Mouse (Mus musculus): Measurements from ENCODE around the gene Arfgef3. TPM values are rescaled to one million over a fixed set of nuclear protein-coding genes. Genes with fewer than 3 reads are reported as not detected.

Gene Arfgef3
- polyA plus RNA-seq, 1 experiment from 2014 or later = 3.5 TPM

DNA sequence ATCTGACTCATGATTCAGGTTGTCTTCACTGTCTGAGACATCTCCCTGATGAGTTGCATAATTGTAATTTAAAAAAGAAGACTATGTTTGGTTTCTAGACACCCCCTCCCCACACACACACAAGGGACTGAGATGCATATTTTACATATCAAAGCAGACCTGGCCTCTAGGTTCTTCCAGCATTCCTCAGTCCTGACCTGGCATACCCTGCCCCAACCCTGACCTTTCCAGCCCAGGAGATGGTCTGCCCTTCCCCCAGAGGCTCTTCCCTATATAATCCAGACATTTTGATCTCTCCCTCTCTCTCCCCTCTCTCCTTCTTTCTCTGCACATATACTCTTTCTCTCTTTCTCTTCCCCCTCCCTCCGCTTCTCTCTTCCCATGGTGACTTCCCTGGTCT is 99.4 kb downstream of the Arfgef3 start:
- Histone ChIP-seq H3K9ac (replicated peaks; ENCODE audit: low read depth) (no peak overlapping the region), H3K4me1 (ENCODE audit: insufficient read depth, low read depth, low read length) (no peaks in the 10 kb centered on the region), H3K27me3 (replicated peaks; ENCODE audit: insufficient read depth, low read length) (no peaks in the 10 kb centered on the region), H3K4me2 (replicated peaks; ENCODE audit: low read depth, low read length) (no peak overlapping the region), H3K27ac (ENCODE audit: low read length) (no peak overlapping the region), H3K4me3 (ENCODE audit: low read depth, low read length) (no peak overlapping the region), H3K9me3 (ENCODE audit: low read length) (no peaks in the 10 kb centered on the region), H3K36me3 (ENCODE audit: insufficient read depth, low read length) (no peaks in the 10 kb centered on the region)
- TF ChIP-seq EP300 (IDR thresholded peaks at IDR 0.05) = no peak
- no peak for TF ChIP-seq CTCF (IDR thresholded peaks at IDR 0.05)
- WGBS = 92% methylated on average over 1 of the region's 1 CpGs
- ATAC-seq = no peak
- no peak for DNase-seq (ENCODE audit: low spot score)

GRCm38 (mm10) chr10:18643506-18643905 is 100.2 kb downstream of the Arfgef3 start:
- 65% methylated on average over 3 of the region's 3 CpGs for WGBS
- no peak overlapping the region for H3K27ac ChIP-seq (ENCODE audit: low read length)
- H3K4me3 ChIP-seq (ENCODE audit: low read depth, low read length) = no peak overlapping the region
- H3K27me3 ChIP-seq (replicated peaks; ENCODE audit: insufficient read depth, low read length) = no peaks in the 10 kb centered on the region
- DNase-seq (ENCODE audit: low spot score) (no peak), ATAC-seq (no peak)
- no peak for TF ChIP-seq CTCF (IDR thresholded peaks at IDR 0.05)
- no peak for TF ChIP-seq EP300 (IDR thresholded peaks at IDR 0.05)
- H3K4me1 ChIP-seq (ENCODE audit: insufficient read depth, low read depth, low read length) = no peaks in the 10 kb centered on the region
- no peak overlapping the region for H3K9ac ChIP-seq (replicated peaks; ENCODE audit: low read depth)
- no peaks in the 10 kb centered on the region for H3K36me3 ChIP-seq (ENCODE audit: insufficient read depth, low read length)
- no peaks in the 10 kb centered on the region for H3K9me3 ChIP-seq (ENCODE audit: low read length)
- H3K4me2 ChIP-seq (replicated peaks; ENCODE audit: low read depth, low read length) = no peak overlapping the region

GRCm38 (mm10) chr10:18642854-18643253 is 100.9 kb downstream of the Arfgef3 start:
- TF ChIP-seq CTCF (IDR thresholded peaks at IDR 0.05) = no peak
- TF ChIP-seq EP300 (IDR thresholded peaks at IDR 0.05) = no peak
- no peak overlapping the region for H3K4me2 ChIP-seq (replicated peaks; ENCODE audit: low read depth, low read length)
- no peaks in the 10 kb centered on the region for H3K4me1 ChIP-seq (ENCODE audit: insufficient read depth, low read depth, low read length)
- no peak overlapping the region for H3K4me3 ChIP-seq (ENCODE audit: low read depth, low read length)
- ATAC-seq (peak; percentile 77), DNase-seq (ENCODE audit: low spot score) (peak; percentile 29)
- no peak overlapping the region for H3K9ac ChIP-seq (replicated peaks; ENCODE audit: low read depth)
- H3K36me3 ChIP-seq (ENCODE audit: insufficient read depth, low read length) = no peaks in the 10 kb centered on the region
- no peaks in the 10 kb centered on the region for H3K9me3 ChIP-seq (ENCODE audit: low read length)
- no peaks in the 10 kb centered on the region for H3K27me3 ChIP-seq (replicated peaks; ENCODE audit: insufficient read depth, low read length)
- no peak overlapping the region for H3K27ac ChIP-seq (ENCODE audit: low read length)
- 36% methylated on average over 5 of the region's 5 CpGs for WGBS

GRCm38 (mm10) chr10:18640596-18640995 is 103.2 kb downstream of the Arfgef3 start:
- TF ChIP-seq EP300 (IDR thresholded peaks at IDR 0.05) = no peak
- no peak for TF ChIP-seq CTCF (IDR thresholded peaks at IDR 0.05)
- ATAC-seq (no peak), DNase-seq (ENCODE audit: low spot score) (no peak)
- Histone ChIP-seq H3K9me3 (ENCODE audit: low read length) (no peaks in the 10 kb centered on the region), H3K4me3 (ENCODE audit: low read depth, low read length) (no peak overlapping the region), H3K27ac (ENCODE audit: low read length) (no peak overlapping the region), H3K36me3 (ENCODE audit: insufficient read depth, low read length) (no peaks in the 10 kb centered on the region), H3K4me2 (replicated peaks; ENCODE audit: low read depth, low read length) (no peak overlapping the region), H3K4me1 (ENCODE audit: insufficient read depth, low read depth, low read length) (no peaks in the 10 kb centered on the region), H3K9ac (replicated peaks; ENCODE audit: low read depth) (no peak overlapping the region), H3K27me3 (replicated peaks; ENCODE audit: insufficient read depth, low read length) (no peaks in the 10 kb centered on the region)
- WGBS = 80% methylated on average over 5 of the region's 5 CpGs

GRCm38 (mm10) chr10:18635450-18635849 is 108.3 kb downstream of the Arfgef3 start:
- Histone ChIP-seq H3K36me3 (ENCODE audit: insufficient read depth, low read length) (no peaks in the 10 kb centered on the region), H3K4me2 (replicated peaks; ENCODE audit: low read depth, low read length) (no peak overlapping the region), H3K9me3 (ENCODE audit: low read length) (no peaks in the 10 kb centered on the region), H3K27me3 (replicated peaks; ENCODE audit: insufficient read depth, low read length) (no peaks in the 10 kb centered on the region), H3K4me1 (ENCODE audit: insufficient read depth, low read depth, low read length) (no peaks in the 10 kb centered on the region), H3K27ac (ENCODE audit: low read length) (no peak overlapping the region), H3K4me3 (ENCODE audit: low read depth, low read length) (no peak overlapping the region), H3K9ac (replicated peaks; ENCODE audit: low read depth) (no peak overlapping the region)
- ATAC-seq (no peak), DNase-seq (ENCODE audit: low spot score) (no peak)
- TF ChIP-seq CTCF (IDR thresholded peaks at IDR 0.05) (no peak), EP300 (IDR thresholded peaks at IDR 0.05) (no peak)
- WGBS = 88% methylated on average over 9 of the region's 9 CpGs

DNA sequence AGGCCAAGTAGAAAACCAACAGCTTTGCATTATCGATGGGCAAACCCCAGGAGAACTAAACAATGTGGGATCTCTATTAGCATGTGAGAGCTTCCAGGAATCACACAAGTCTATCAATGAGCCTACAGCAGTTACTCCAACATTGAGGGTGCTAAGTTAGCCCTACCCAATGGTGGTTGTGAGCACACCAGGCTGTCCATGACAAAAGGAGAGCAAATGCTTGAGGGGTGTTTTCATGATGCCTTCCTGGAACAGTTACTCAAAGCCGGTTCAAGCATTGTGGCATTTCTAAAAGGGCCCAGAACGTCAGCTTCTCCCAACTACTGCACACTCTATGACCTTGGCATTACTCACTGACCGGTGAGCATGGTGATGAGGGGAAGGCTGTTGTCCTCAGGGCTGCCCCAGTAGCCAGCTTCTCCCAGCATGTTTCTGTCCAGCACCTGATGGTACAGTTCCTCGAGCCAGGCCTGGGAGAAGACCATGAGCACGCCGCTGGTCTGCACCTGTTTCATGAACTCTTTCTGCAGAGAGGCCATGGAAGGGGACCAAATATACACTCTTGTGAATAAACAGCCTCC is 109.3 kb downstream of the Arfgef3 start:
- H3K4me2 ChIP-seq (replicated peaks; ENCODE audit: low read depth, low read length) = no peak overlapping the region
- DNase-seq (ENCODE audit: low spot score) (no peak), ATAC-seq (no peak)
- H3K4me3 ChIP-seq (ENCODE audit: low read depth, low read length) = no peak overlapping the region
- H3K4me1 ChIP-seq (ENCODE audit: insufficient read depth, low read depth, low read length) = no peaks in the 10 kb centered on the region
- no peaks in the 10 kb centered on the region for H3K36me3 ChIP-seq (ENCODE audit: insufficient read depth, low read length)
- no peaks in the 10 kb centered on the region for H3K27me3 ChIP-seq (replicated peaks; ENCODE audit: insufficient read depth, low read length)
- WGBS = 82% methylated on average over 7 of the region's 7 CpGs
- no peak for TF ChIP-seq EP300 (IDR thresholded peaks at IDR 0.05)
- TF ChIP-seq CTCF (IDR thresholded peaks at IDR 0.05) = no peak
- no peak overlapping the region for H3K9ac ChIP-seq (replicated peaks; ENCODE audit: low read depth)
- no peaks in the 10 kb centered on the region for H3K9me3 ChIP-seq (ENCODE audit: low read length)
- no peak overlapping the region for H3K27ac ChIP-seq (ENCODE audit: low read length)

- no peaks in the 10 kb centered on the region for H3K9me3 ChIP-seq (ENCODE audit: low read length)
- WGBS = 85% methylated on average over 8 of the region's 8 CpGs
- no peak for ATAC-seq
- no peaks in the 10 kb centered on the region for H3K27me3 ChIP-seq (replicated peaks; ENCODE audit: insufficient read depth, low read length)
- no peak for DNase-seq (ENCODE audit: low spot score)
- no peak overlapping the region for H3K4me2 ChIP-seq (replicated peaks; ENCODE audit: low read depth, low read length)
- no peaks in the 10 kb centered on the region for H3K36me3 ChIP-seq (ENCODE audit: insufficient read depth, low read length)
- no peak overlapping the region for H3K27ac ChIP-seq (ENCODE audit: low read length)
- no peak overlapping the region for H3K9ac ChIP-seq (replicated peaks; ENCODE audit: low read depth)
- H3K4me3 ChIP-seq (ENCODE audit: low read depth, low read length) = no peak overlapping the region
- H3K4me1 ChIP-seq (ENCODE audit: insufficient read depth, low read depth, low read length) = no peaks in the 10 kb centered on the region
- TF ChIP-seq CTCF (IDR thresholded peaks at IDR 0.05) = no peak
- no peak for TF ChIP-seq EP300 (IDR thresholded peaks at IDR 0.05)
These were observed 113.3 kb downstream of the Arfgef3 start for GRCm38 (mm10) chr10:18630498-18630897.
